9 mouse cellular contexts compared by ENCODE assay signal in genomic region chr1:175692997-175693361, GRCm38 (mm10). TPM values are rescaled to one million over a fixed set of nuclear protein-coding genes. Genes with fewer than 3 reads are reported as not detected.
DNase-seq lines count a peak whose midpoint lies in the region; ATAC-seq and TF ChIP-seq lines count a peak whose summit lies in the region.
"Had no signal": no experiment of that assay in that cellular context is flagged by ENCODE, and none has a peak within 500 bp of the region (broad histone marks: within the 10 kb centered on the region; RNA-seq: fewer than 3 reads in every experiment).

No protein-coding gene starts in this region.

- DNase-seq in kidney, postnatal 36 days, result no peak
- no peak for DNase-seq in embryonic facial prominence, embryonic 11.5 days (ENCODE audit: low spot score)
- DNase-seq in midbrain, postnatal 0 days (ENCODE audit: low spot score), result no peak
- no peak for DNase-seq in left cerebral cortex, postnatal 25 days (ENCODE audit: low spot score in 2 of 2)
- no peak for DNase-seq in frontal cortex, postnatal 10 days (ENCODE audit: low spot score in 2 of 2)
- no peak for DNase-seq in frontal cortex, adult 2 months (ENCODE audit: extremely low spot score in 1 of 2, low spot score in 1 of 2)

- peak overlapping the region; percentile 73 for H3K4me2 ChIP-seq in kidney, embryonic 16.5 days (replicated peaks; ENCODE audit: low read depth, low read length)
- peak overlapping the region; percentile 41 for H3K4me2 ChIP-seq in embryonic facial prominence, embryonic 11.5 days (ENCODE audit: low read depth, low read length)
- peak overlapping the region; percentile 80 for H3K4me2 ChIP-seq in intestine, embryonic 15.5 days (replicated peaks)
- peak overlapping the region; percentile 84 for H3K4me2 ChIP-seq in midbrain, postnatal 0 days (ENCODE audit: low read depth, low read length, poor library complexity, severe bottlenecking)

- H3K27me3 ChIP-seq in kidney, embryonic 16.5 days (ENCODE audit: insufficient read depth, low read length), result no peaks in the 10 kb centered on the region
- no peaks in the 10 kb centered on the region for H3K27me3 ChIP-seq in embryonic facial prominence, embryonic 11.5 days (ENCODE audit: control insufficient read depth, insufficient read depth, low read length)
- no peaks in the 10 kb centered on the region for H3K27me3 ChIP-seq in intestine, embryonic 15.5 days (replicated peaks)
- no peaks in the 10 kb centered on the region for H3K27me3 ChIP-seq in midbrain, postnatal 0 days (ENCODE audit: insufficient read depth, low read length)

- no peak; the same call in 1 of the 2 replicates for ATAC-seq in kidney, embryonic 16.5 days (ENCODE audit: low FRiP score, low TSS enrichment)
- peak; percentile 87; the same call in 1 of the 2 replicates for ATAC-seq in embryonic facial prominence, embryonic 11.5 days (replicated peaks; ENCODE audit: insufficient number of reproducible peaks, low FRiP score, low TSS enrichment, low read depth)
- ATAC-seq in intestine, embryonic 15.5 days, result no peak
- ATAC-seq in midbrain, postnatal 0 days (ENCODE audit: low FRiP score), result no peak; the same call in 1 of the 2 replicates

- no peak for TF ChIP-seq CTCF in midbrain, postnatal 0 days (IDR thresholded peaks at IDR 0.05)

- peaks cover 9% of the 10 kb centered on the region for H3K4me1 ChIP-seq in kidney, embryonic 16.5 days (ENCODE audit: insufficient read depth, low read length)
- H3K4me1 ChIP-seq in embryonic facial prominence, embryonic 11.5 days (ENCODE audit: control insufficient read depth, insufficient read depth, low read length), result no peaks in the 10 kb centered on the region
- 0 out of 2 replicates have a peak, but pooled peaks cover 3% of the 10 kb centered on the region for H3K4me1 ChIP-seq in intestine, embryonic 15.5 days (replicated peaks)
- peaks cover 9% of the 10 kb centered on the region; the same call in 1 of the 2 replicates for H3K4me1 ChIP-seq in midbrain, postnatal 0 days (ENCODE audit: insufficient read depth, low read length)

- peaks cover 2% of the 10 kb centered on the region; the same call in 1 of the 2 replicates for H3K36me3 ChIP-seq in kidney, embryonic 16.5 days (ENCODE audit: insufficient read depth, low read length)
- no peaks in the 10 kb centered on the region for H3K36me3 ChIP-seq in embryonic facial prominence, embryonic 11.5 days (replicated peaks; ENCODE audit: control insufficient read depth, insufficient read depth, low read depth, low read length)
- no peaks in the 10 kb centered on the region for H3K36me3 ChIP-seq in intestine, embryonic 15.5 days
- no peaks in the 10 kb centered on the region; the same call in 1 of the 2 replicates for H3K36me3 ChIP-seq in midbrain, postnatal 0 days (ENCODE audit: insufficient read depth, low read length)

- no peak overlapping the region for H3K27ac ChIP-seq in kidney, embryonic 16.5 days (ENCODE audit: low read length)
- H3K27ac ChIP-seq in embryonic facial prominence, embryonic 11.5 days (replicated peaks; ENCODE audit: low read depth, low read length), result no peak overlapping the region
- no peak overlapping the region; the same call in 1 of the 2 replicates for H3K27ac ChIP-seq in intestine, embryonic 15.5 days
- peak overlapping the region; percentile 65 for H3K27ac ChIP-seq in midbrain, postnatal 0 days (ENCODE audit: low read depth, low read length)

- peak overlapping the region; percentile 56 for H3K9ac ChIP-seq in kidney, embryonic 16.5 days (replicated peaks; ENCODE audit: low read length)
- peak overlapping the region; percentile 18; the same call in 1 of the 2 replicates for H3K9ac ChIP-seq in embryonic facial prominence, embryonic 11.5 days (replicated peaks; ENCODE audit: low read length)
- H3K9ac ChIP-seq in intestine, embryonic 15.5 days, result peak overlapping the region; percentile 31
- peak overlapping the region; percentile 65; the same call in 1 of the 2 replicates for H3K9ac ChIP-seq in midbrain, postnatal 0 days (replicated peaks; ENCODE audit: low read length, poor library complexity, severe bottlenecking)

- H3K4me3 ChIP-seq in kidney, embryonic 16.5 days (ENCODE audit: low read length), result peak overlapping the region; percentile 82
- peak overlapping the region; percentile 33 for H3K4me3 ChIP-seq in embryonic facial prominence, embryonic 11.5 days (ENCODE audit: low read depth, low read length)
- peak overlapping the region; percentile 83 for H3K4me3 ChIP-seq in intestine, embryonic 15.5 days (replicated peaks)
- peak overlapping the region; percentile 82 for H3K4me3 ChIP-seq in midbrain, postnatal 0 days (ENCODE audit: low read depth, low read length)

- intact Hi-C loops in left cerebral cortex, postnatal 25 days (cut with DNase I), result loop anchor here (1.0 to 5.0 kb wide), 2 partner anchors 68 to 174 kb away; partner anchors contain the start of gene Fh1

- no peaks in the 10 kb centered on the region for H3K9me3 ChIP-seq in kidney, embryonic 16.5 days (ENCODE audit: low read length)
- H3K9me3 ChIP-seq in embryonic facial prominence, embryonic 11.5 days (replicated peaks; ENCODE audit: control insufficient read depth, low read length), result no peaks in the 10 kb centered on the region
- H3K9me3 ChIP-seq in intestine, embryonic 15.5 days, result no peaks in the 10 kb centered on the region
- no peaks in the 10 kb centered on the region for H3K9me3 ChIP-seq in midbrain, postnatal 0 days (ENCODE audit: low read length)

- 1% methylated on average over 17 of the region's 17 CpGs for WGBS in kidney, embryonic 16.5 days
- 4% methylated on average over 17 of the region's 17 CpGs for WGBS in embryonic facial prominence, embryonic 11.5 days
- 1% methylated on average over 17 of the region's 17 CpGs for WGBS in intestine, embryonic 15.5 days
- 1% methylated on average over 15 of the region's 17 CpGs for WGBS in midbrain, postnatal 0 days

RNA-seq across cellular contexts. Expression of gene Chml, which starts 0.3 kb away (rescaled TPM):
- polyA plus RNA-seq in kidney, embryonic 16.5 days (2015; fragmentation: Nextera tagmentation; extraction: Ambion mirVana), result 3.0 and 3.6 TPM in 2 replicates
- 5.1 and 5.4 TPM in 2 replicates for polyA plus RNA-seq in embryonic facial prominence, embryonic 11.5 days (2014; fragmentation: Nextera tagmentation; extraction: Ambion mirVana)
- polyA plus RNA-seq in intestine, embryonic 15.5 days (2015; fragmentation: Nextera tagmentation; extraction: Ambion mirVana), result 2.4 and 2.6 TPM in 2 replicates
- 12.6 and 29.8 TPM in 2 replicates for total RNA-seq in midbrain, postnatal 0 days (2014; rRNA removed)
- polyA plus RNA-seq in midbrain, postnatal 0 days (2015; fragmentation: Nextera tagmentation; extraction: Ambion mirVana), result 2.6 and 3.1 TPM in 2 replicates
- 10 to 100 TPM in 1 of 2 experiments, 1 to 10 TPM in 1; 9.7 to 11.1 TPM for total RNA-seq in left cerebral cortex, postnatal 25 days (2021)
- polyA plus RNA-seq in frontal cortex, adult 2 months (2012; rRNA removed), result 4.2 and 4.6 TPM in 2 replicates

RNA-seq across cellular contexts. Expression of gene Opn3, which starts 0.4 kb away (rescaled TPM):
- polyA plus RNA-seq in kidney, embryonic 16.5 days (2015; fragmentation: Nextera tagmentation; extraction: Ambion mirVana), result 9.3 and 9.4 TPM in 2 replicates
- 9.5 and 11.3 TPM in 2 replicates for polyA plus RNA-seq in embryonic facial prominence, embryonic 11.5 days (2014; fragmentation: Nextera tagmentation; extraction: Ambion mirVana)
- 6.5 and 7.1 TPM in 2 replicates for polyA plus RNA-seq in intestine, embryonic 15.5 days (2015; fragmentation: Nextera tagmentation; extraction: Ambion mirVana)
- total RNA-seq in midbrain, postnatal 0 days (2014; rRNA removed), result 16.2 and 19.3 TPM in 2 replicates
- 9.5 and 10.4 TPM in 2 replicates for polyA plus RNA-seq in midbrain, postnatal 0 days (2015; fragmentation: Nextera tagmentation; extraction: Ambion mirVana)
- total RNA-seq in left cerebral cortex, postnatal 25 days (2021), result 1 to 10 TPM; 8.2 to 8.9 TPM
- polyA plus RNA-seq in frontal cortex, adult 2 months (2012; rRNA removed), result 6.5 and 6.8 TPM in 2 replicates

RNA-seq across cellular contexts. Expression of gene Wdr64, which starts 5.4 kb away (rescaled TPM):
- not detected in 2 replicates for polyA plus RNA-seq in kidney, embryonic 16.5 days (2015; fragmentation: Nextera tagmentation; extraction: Ambion mirVana)
- polyA plus RNA-seq in embryonic facial prominence, embryonic 11.5 days (2014; fragmentation: Nextera tagmentation; extraction: Ambion mirVana), result not detected in 2 replicates
- polyA plus RNA-seq in intestine, embryonic 15.5 days (2015; fragmentation: Nextera tagmentation; extraction: Ambion mirVana), result not detected in 2 replicates
- total RNA-seq in midbrain, postnatal 0 days (2014; rRNA removed), result not detected in 2 replicates
- not detected in 2 replicates for polyA plus RNA-seq in midbrain, postnatal 0 days (2015; fragmentation: Nextera tagmentation; extraction: Ambion mirVana)
- total RNA-seq in left cerebral cortex, postnatal 25 days (2021), result not detected
- 0.04 TPM in 1 of 2 replicates, not detected in the other for polyA plus RNA-seq in frontal cortex, adult 2 months (2012; rRNA removed)
- total RNA-seq: hematopoietic stem cell, adult 5-6 weeks had no signal

Comparison
In these comparisons a context has a peak if more than half of its experiments do, and no peak if none do; other contexts are left out.
1. H3K4me3 ChIP-seq: peak in every context shown above with its lines; median percentile 83 in intestine, embryonic 15.5 days; 82 in kidney, embryonic 16.5 days; 82 in midbrain, postnatal 0 days; 33 in embryonic facial prominence, embryonic 11.5 days.